Mouse (Mus musculus) cerebellum, adult 18-20 months (tissue): ENCODE results near the gene Cebpb.

Experiments used
- DNase-seq, 2 experiments: peaks; one replicate each; pipeline ENCODE4 v3.0.0; 2021

Cebpb gene

DNA sequence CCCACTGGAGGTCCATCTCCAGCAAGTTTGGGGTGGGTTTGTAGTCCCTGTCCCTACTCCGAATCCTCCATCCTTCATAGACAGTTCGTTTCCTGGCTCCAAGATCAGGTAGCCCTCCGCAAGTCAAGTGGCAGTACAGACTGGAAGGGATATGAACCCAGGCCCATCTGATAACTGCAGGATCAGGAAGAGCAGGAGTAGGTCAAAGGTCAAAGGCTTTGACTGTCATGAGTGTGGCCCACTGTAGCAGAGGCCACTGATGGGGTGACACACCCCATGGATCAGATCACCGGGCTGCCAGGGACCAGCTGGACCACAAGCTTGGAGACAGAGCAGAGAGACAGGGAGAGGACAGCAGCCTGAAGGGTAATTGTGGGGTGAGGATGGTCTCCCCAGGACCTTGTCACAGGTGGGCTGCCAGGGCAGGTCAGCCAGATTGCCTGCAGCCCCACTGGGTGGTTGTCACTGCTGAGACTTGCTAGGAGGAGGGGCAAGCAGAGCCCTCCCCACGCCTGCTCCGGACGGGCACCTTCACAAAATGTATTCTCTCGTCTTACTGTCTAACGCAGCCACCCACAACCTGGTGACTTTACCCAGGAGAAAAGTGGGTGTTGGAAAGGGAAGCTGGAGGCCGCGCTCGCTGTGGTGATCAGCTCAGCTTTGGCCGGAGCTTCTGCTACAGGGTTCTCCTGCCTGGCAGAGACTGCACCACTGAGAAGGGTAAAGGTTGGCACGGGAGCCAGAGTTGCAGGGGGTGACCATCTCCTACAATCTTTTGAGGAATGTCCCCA, 3.4 kb downstream of the Cebpb start:
- DNase-seq: no peak

GRCm38 (mm10) chr2:167692831-167693230, 4.1 kb downstream of the Cebpb start:
- no peak for DNase-seq

- no peak for DNase-seq
Observed at GRCm38 (mm10) chr2:167693540-167693939, 4.8 kb downstream of the Cebpb start.

DNA sequence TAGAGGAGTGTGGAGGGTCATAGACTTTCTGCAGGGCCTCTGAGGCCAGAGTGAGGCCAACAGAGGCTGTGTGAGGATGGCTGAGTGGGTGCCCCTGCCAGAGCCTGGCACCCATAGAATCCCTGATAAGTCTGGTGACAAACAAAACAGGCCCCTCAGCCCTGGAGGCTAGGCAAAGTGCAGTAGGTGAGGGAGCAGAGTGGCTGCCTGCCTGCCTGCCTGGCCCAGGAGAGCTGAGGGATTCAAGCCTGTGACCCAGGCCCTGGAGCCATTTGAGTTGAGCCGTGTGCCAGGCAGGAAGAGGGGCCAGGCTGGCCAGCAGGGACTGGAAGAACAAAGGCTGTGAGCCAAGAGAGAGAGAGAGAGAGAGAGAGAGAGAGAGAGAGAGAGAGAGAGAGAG, 5.5 kb downstream of the Cebpb start:
- DNase-seq: no peak

DNA sequence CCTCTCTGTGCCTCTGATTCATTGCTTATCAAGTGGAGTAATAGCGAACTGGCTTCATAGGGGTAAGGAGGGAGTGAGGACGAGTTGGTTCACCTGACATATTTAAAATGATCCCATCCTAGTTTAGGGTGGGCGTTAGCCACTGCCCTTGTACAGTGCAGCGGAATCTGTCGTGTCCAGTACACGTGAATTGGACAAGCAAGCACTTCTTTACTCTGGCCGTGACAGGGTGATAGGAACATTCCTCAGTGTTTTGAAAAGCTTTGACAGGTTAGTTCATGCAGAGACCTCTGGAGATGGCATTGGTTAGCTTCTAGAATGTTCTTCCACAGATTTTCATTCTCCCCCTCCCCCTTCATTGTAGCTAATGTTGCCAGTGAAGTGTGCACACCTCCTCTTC, 6.2 kb downstream of the Cebpb start:
- no peak for DNase-seq

DNA sequence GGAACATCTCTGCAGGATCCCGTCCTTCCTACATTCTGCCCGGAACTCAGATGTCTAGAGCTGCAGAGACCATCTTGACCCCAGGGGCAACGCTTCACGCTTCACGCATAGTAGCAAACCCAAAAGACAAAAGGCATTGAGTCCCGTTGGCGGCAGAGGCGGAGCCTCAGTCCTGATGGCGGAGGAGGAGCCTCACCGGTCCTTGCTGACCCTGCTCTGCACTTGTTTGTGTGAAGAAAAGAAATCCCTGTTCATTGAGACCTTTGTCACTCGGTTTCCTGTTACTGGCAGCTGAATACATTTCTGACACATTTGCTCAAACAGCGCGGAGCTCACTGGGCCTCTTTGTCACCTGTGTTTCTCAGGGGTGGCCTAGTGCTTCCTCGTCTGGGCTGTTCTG, 6.8 kb downstream of the Cebpb start:
- DNase-seq: no peak

DNA sequence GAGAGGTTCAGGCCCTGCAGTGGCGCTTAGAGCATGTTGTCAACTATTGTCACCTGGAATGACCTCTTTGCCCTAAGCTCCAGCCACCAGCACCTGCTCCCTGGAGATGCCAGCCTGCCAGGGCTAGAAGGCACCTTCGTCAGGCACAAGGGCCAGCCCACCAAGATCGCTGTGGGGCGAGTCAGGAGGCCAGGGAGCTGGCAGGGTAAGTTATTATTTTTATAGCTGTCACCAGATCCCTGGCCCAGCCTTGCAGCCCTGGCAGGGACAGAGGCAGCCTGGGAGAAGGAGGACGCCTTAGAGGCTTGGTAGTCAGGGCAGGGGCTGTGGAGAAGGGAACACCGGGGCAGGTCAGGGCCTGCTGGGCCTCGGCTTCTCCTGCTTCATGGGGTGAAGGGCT, 7.4 kb downstream of the Cebpb start:
- no peak for DNase-seq

DNA sequence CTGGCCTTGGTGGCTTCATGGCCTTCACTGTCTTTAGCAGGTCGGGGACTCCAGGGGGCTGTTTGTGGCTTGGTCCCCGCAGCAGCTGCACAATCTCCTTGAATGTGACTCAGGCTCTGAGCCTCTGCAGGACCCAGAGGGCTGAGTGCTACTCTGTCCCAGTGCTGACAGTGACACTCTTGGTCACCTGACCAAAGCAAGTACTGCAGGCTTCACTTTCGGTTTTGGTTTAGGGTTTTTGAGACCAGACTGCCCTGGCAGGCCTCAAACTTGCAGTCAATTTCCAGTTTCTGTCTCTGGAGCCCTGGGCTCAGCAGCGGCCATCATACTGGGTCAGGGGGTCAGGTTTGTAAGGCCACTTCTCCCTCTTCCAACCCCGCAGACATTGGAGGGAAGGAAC, 9.2 kb downstream of the Cebpb start:
- no peak for DNase-seq

GRCm38 (mm10) chr2:167700018-167700417, 11.3 kb downstream of the Cebpb start:
- no peak for DNase-seq

GRCm38 (mm10) chr2:167701472-167701871, 12.8 kb downstream of the Cebpb start:
- no peak for DNase-seq

DNA sequence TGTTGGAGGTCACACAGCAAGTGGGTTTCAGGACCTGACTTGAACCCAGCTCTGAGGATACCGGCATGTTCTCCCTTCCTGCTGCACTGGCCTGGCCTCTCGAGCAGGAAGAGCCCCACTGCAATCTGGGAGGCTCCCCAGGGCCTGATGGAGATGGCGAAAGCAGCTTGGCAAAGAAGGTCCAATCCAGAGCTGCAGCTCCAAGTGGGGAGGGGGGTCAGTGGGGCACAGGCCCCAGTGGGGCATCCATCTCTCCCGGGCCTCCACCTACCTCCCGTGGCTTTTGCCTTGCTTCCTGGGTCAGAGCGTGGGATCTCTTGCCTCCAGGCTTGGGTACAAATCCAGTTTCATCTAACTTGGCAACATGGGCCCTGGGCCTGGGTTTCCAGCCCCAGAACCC, 13.4 kb downstream of the Cebpb start:
- no peak for DNase-seq

DNA sequence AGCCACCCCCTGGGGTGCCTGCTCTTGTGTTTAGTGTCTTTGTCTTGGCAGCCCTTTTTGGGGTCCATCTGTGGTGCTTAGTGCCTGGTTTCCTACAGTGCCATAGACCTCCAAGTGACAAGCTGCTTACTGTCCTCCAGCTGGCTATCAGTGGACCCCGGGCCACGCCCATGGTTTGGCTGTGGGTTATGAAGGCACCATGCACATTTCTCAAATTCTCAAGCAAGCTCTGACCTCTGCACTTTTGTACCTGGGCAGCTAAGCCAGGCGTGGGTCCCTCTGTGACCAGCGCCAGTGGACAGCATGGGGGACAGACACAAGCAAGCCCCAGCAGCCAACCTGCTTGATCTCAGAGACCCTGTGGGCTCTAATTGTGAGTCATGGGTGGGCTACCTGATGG, 15.7 kb downstream of the Cebpb start:
- DNase-seq: no peak

DNA sequence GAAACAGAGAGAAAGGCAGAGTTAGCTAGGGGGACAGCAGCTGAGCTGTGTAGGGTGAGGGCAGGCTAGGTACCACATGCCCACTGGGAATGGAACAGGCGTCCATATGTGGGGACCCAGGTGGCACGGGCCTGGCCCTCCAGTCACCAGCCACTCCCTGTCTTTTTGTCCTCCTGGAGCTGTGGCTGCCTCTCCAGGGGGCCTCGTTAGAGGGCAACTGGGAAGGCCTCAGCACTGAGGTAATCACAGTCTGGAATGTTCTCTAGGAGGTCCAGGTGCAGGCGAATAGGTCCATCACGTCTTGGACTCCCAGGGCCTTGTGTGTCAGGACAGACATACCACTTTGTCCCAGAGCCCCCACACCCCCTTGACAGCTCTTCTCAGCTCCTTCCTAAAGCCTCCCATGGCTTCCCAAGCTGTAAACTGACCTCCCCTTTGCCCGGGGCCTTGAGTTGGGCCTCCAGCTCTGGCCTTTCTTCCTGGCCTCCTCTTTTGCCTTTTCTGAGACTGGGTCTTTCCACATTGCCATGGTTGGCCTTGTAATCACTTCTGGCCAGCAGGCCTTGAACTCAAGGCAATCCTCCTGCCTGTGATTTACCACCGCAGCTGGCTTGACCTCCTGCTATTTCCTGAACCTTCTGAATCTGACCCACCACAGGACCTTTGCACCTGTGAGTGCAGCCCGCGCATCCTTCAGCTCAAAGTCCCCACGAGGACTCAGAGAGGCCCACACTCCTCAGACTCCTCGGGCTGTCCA, 17.6 kb downstream of the Cebpb start:
- no peak for DNase-seq

DNA sequence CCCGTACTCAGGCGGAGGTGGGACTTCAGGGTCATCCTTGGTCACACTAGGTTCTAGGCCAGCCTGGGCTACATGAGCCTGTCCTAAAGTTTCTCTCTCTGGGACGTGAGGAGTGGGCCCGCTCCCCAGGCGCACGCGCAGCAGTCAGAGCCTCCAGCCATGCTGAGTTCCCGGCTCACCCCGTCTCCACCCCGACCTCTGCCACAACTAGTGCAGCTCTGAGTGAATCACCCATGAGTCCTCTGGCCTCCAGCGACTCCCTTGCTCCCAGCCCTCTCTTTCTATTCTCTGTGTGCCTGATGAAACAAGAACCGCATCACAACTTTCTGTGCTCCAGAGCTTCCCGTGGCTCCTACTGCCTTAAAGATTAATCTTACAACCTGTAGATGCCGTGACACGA, 19.7 kb downstream of the Cebpb start:
- DNase-seq: no peak

DNA sequence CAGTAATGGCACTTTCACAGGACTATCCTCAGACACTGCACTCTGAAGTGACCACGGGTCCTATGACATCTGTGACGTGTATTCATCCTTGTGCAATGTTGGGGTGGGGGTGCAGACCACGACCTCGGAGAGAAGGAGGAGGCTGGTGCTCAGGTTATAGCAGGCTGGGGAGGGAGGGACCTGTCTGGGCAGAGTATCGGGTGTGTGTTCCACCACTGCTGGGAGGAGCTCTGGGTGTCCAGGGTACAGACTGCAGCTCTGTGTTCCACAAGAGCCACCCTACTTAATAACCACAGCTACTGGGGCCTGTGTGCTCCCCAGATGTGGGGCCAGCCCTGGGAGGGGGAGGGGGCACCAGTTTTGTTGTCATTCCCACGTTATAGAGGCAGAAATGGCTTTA, 21.3 kb downstream of the Cebpb start:
- no peak for DNase-seq

GRCm38 (mm10) chr2:167710574-167710973, 21.9 kb downstream of the Cebpb start:
- DNase-seq: no peak

DNA sequence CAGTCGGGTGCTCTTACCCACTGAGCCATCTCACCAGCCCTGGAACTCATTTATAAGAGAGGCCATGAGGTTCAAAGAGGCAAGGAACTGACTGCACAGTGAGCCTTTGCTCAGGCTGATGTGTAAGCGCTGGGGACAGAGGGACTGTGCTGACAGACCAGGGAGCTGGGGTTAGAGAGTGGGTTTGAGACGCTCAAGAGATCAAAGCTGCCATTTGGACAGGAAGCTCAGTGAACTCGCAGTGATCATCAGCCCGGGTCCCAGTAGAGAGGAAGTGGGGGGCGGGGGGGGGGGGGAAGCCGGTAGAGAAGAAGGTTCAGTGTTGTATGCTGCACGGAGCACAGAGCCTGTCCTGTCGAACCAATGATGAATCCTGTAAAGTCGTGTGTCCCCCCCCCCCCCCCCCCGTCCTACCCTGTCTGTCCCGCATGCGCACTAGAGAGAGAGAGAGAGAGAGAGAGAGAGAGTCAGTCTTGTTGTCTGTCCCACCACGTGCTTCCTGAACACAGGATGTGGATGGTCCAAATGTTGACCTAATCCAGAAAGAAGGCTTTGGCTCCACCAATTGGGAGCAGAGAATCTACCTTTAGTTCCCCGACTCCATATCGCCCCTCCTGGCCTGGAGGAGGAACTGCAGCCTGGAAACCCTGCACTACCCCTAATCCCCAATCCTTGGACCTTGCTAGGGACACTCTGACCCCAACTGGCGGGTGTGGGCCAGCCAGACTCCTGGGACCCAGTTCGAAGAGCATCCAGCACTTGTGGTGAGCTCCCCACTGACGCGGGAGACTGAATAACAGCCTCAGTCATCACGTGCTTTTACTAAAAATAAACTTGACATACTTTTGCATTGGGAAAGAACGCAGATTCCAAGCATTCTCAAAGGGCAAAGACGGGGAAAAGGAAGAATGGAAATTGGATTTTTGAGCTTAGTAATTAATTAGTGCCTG, 24.4 kb downstream of the Cebpb start:
- DNase-seq: no peak

DNA sequence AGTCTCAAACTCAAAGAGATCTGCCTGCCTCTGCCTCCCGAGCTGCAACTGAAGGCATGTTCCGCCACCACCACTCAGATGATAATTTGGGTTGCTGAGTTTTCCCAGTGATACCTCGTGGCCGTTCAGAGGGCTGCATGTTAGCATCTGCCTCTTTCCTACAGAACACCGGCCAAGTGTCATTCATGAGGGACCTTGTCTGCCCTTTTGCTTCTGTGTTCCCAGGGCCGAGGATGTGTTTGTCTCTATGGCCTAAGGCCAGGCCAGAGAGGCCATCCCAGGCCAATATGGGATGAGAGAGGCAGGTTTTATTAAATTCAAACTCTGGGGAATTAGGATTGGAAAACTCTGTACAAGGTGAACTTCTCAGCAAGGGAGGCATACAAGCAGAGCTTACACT, 25.6 kb downstream of the Cebpb start:
- no peak for DNase-seq

- no peak for DNase-seq
Observed at GRCm38 (mm10) chr2:167715008-167715407, 26.3 kb downstream of the Cebpb start.

- no peak for DNase-seq
Observed at GRCm38 (mm10) chr2:167717208-167717607, 28.5 kb downstream of the Cebpb start.

- no peak for DNase-seq
Observed at GRCm38 (mm10) chr2:167719520-167719919, 30.8 kb downstream of the Cebpb start.

DNA sequence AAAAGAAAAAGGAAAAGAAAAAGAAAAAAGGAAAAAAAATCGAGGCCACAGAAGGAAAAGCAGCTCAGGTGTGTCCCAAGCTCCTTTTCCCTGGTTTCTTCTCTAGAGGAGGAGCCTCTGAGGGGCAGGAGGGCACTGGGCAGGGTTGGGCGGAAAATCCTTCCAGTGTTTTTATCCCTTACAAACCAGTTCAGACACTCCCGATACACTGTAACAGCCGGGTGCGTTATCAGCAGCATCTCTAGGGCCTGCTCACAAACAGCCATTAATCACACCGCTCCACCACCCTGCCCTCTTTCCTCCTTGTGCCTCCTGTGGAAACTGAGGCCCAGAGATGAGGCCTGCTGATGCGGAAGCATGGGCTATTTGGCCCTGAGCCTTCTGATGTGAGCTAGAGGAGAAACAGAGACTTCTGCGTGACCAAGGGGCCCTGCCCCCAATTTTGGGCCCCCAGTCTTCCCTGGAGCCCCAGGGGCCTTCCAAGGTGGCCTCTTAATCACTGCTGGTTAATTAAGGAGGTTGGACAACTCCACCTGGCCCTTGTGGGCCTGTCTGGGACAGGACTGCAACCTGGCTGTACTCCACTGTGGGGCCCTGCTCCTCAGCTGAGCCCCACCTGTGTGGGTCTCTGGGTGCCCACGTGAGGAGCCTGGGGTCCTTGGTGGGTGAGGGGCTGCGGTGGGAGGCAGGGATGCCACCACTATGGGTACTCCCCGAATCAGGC, 32.6 kb downstream of the Cebpb start:
- no peak for DNase-seq

DNA sequence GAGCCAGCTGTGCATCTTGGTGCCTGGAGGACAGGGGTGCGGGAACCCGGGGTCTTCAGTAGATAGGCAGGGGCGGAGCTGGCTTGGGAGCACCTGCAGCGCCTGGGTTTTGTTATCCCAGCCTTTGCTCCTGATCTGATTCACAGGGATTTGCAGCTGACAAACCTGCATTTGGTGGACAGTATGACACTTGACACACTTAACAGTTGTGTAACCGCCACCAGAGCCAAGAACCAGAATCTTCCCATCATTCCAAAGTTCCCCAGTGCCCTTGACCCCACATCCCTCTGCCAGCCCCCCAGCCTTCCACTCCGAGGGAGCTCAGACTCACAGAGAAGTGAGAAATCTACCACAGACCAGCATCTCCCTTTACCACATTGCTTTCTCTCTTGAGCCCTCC, 33.8 kb downstream of the Cebpb start:
- no peak for DNase-seq
